21 mouse cellular contexts compared by ENCODE assay signal in the genomic region with DNA sequence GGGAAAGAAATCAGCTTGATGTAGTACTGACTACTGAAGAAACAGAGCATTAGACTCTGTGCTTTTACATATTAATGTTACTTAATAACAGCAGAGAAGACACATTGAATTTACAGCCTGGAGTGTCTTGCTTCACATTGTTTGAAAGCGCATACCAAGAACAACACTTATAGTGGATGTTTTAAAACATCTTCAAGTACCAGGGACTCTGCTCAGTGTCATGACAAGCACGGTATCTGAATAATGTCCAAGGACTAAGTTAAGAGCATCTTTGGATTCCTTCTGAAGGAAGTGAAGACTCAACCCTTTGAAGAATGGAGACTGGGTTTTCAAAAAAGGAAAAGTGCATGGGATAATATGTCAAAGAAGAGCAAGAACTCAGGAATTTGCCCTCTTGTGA.
A peak's percentile ranks its signal among the peaks of the same experiment; 100 is the strongest.
DNase-seq lines count a peak whose midpoint lies in the region; ATAC-seq and TF ChIP-seq lines count a peak whose summit lies in the region.
"Had no signal": no experiment of that assay in that cellular context is flagged by ENCODE, and none has a peak within 500 bp of the region (broad histone marks: within the 10 kb centered on the region; RNA-seq: fewer than 3 reads in every experiment).

No protein-coding gene starts in this region.

- no peak overlapping the region for H3K9ac ChIP-seq in intestine, embryonic 14.5 days (ENCODE audit: low read length)
- H3K9ac ChIP-seq in intestine, postnatal 0 days (ENCODE audit: low read depth, low read length): no peak overlapping the region
- H3K9ac ChIP-seq in intestine, embryonic 15.5 days: no peak overlapping the region
- no peak overlapping the region for H3K9ac ChIP-seq in intestine, embryonic 16.5 days (ENCODE audit: low read depth, low read length)

- H3K4me2 ChIP-seq in intestine, embryonic 14.5 days (ENCODE audit: low read length): no peak overlapping the region
- no peak overlapping the region for H3K4me2 ChIP-seq in intestine, postnatal 0 days (replicated peaks; ENCODE audit: low read depth)
- no peak overlapping the region for H3K4me2 ChIP-seq in intestine, embryonic 15.5 days (replicated peaks)
- no peak overlapping the region for H3K4me2 ChIP-seq in intestine, embryonic 16.5 days (ENCODE audit: low read depth, low read length)

- no peaks in the 10 kb centered on the region for H3K27me3 ChIP-seq in intestine, embryonic 14.5 days (replicated peaks; ENCODE audit: control insufficient read depth, insufficient read depth, low read length)
- no peaks in the 10 kb centered on the region for H3K27me3 ChIP-seq in intestine, postnatal 0 days (replicated peaks; ENCODE audit: control insufficient read depth, insufficient read depth, low read length)
- H3K27me3 ChIP-seq in intestine, embryonic 15.5 days (replicated peaks): no peaks in the 10 kb centered on the region
- H3K27me3 ChIP-seq in intestine, embryonic 16.5 days (replicated peaks; ENCODE audit: control insufficient read depth, insufficient read depth, low read length): no peaks in the 10 kb centered on the region
- H3K27me3 ChIP-seq: CH12.LX, Patski had no signal

- WGBS in intestine, embryonic 14.5 days: 41% methylated on average over 2 of the region's 2 CpGs
- 75% methylated on average over 2 of the region's 2 CpGs for WGBS in intestine, postnatal 0 days
- WGBS in intestine, embryonic 15.5 days: 38% methylated on average over 2 of the region's 2 CpGs
- WGBS in intestine, embryonic 16.5 days: 59% methylated on average over 2 of the region's 2 CpGs

- H3K4me3 ChIP-seq in intestine, embryonic 14.5 days (ENCODE audit: low read depth, low read length): no peak overlapping the region
- H3K4me3 ChIP-seq in intestine, postnatal 0 days (ENCODE audit: low read depth, low read length): no peak overlapping the region
- no peak overlapping the region for H3K4me3 ChIP-seq in intestine, embryonic 15.5 days (replicated peaks)
- H3K4me3 ChIP-seq in intestine, embryonic 16.5 days (ENCODE audit: low read length): no peak overlapping the region

- no peak for TF ChIP-seq CTCF in intestine, postnatal 0 days (IDR thresholded peaks at IDR 0.05; ENCODE audit: low read depth)

- H3K9me3 ChIP-seq in intestine, embryonic 14.5 days (ENCODE audit: control insufficient read depth, low read length): no peaks in the 10 kb centered on the region
- no peaks in the 10 kb centered on the region for H3K9me3 ChIP-seq in intestine, postnatal 0 days (ENCODE audit: control insufficient read depth)
- H3K9me3 ChIP-seq in intestine, embryonic 15.5 days: no peaks in the 10 kb centered on the region
- no peaks in the 10 kb centered on the region for H3K9me3 ChIP-seq in intestine, embryonic 16.5 days (ENCODE audit: control insufficient read depth, low read length)

- H3K4me1 ChIP-seq in intestine, embryonic 14.5 days (replicated peaks; ENCODE audit: control insufficient read depth, insufficient read depth, low read length): no peaks in the 10 kb centered on the region; the same call in 1 of the 2 replicates
- H3K4me1 ChIP-seq in intestine, postnatal 0 days (replicated peaks; ENCODE audit: control insufficient read depth, insufficient read depth, low read length): no peaks in the 10 kb centered on the region
- H3K4me1 ChIP-seq in intestine, embryonic 15.5 days (replicated peaks): no peaks in the 10 kb centered on the region
- no peaks in the 10 kb centered on the region for H3K4me1 ChIP-seq in intestine, embryonic 16.5 days (ENCODE audit: control insufficient read depth, insufficient read depth, low read length)

- DNase-seq in intestine, embryonic 14.5 days (ENCODE audit: low spot score): no peak
- no peak for DNase-seq in natural killer cell, adult 2 months (ENCODE audit: low spot score in 2 of 2)
- no peak for DNase-seq in lung, adult 18-20 months
- DNase-seq: adrenal gland, adult 2 months; adrenal gland, adult 8-10 months; adrenal gland, postnatal 10 days; adrenal gland, postnatal 14 days; adrenal gland, postnatal 25 days; adrenal gland, postnatal 36 days; B cell, adult 2 months; cerebellum, adult 11 months; cerebellum, adult 11-12 months; cerebellum, adult 18-20 months had no signal

- peak overlapping the region; percentile 27; the same call in 1 of the 2 replicates for H3K27ac ChIP-seq in intestine, embryonic 14.5 days (ENCODE audit: low read depth)
- no peak overlapping the region for H3K27ac ChIP-seq in intestine, postnatal 0 days (ENCODE audit: low read depth, low read length)
- H3K27ac ChIP-seq in intestine, embryonic 15.5 days: no peak overlapping the region
- H3K27ac ChIP-seq in intestine, embryonic 16.5 days (ENCODE audit: low read length): no peak overlapping the region

- H3K36me3 ChIP-seq in intestine, embryonic 14.5 days (ENCODE audit: control insufficient read depth, insufficient read depth, low read length): no peaks in the 10 kb centered on the region
- H3K36me3 ChIP-seq in intestine, postnatal 0 days (ENCODE audit: control insufficient read depth, insufficient read depth): no peaks in the 10 kb centered on the region
- no peaks in the 10 kb centered on the region for H3K36me3 ChIP-seq in intestine, embryonic 15.5 days
- no peaks in the 10 kb centered on the region for H3K36me3 ChIP-seq in intestine, embryonic 16.5 days (ENCODE audit: control insufficient read depth, insufficient read depth, low read length)
- H3K36me3 ChIP-seq: G1E had no signal

- ATAC-seq in intestine, embryonic 14.5 days (replicated peaks; ENCODE audit: low FRiP score, low TSS enrichment, low read depth): peak; percentile 63
- ATAC-seq in intestine, postnatal 0 days: no peak
- peak; percentile 54 for ATAC-seq in intestine, embryonic 15.5 days
- ATAC-seq in intestine, embryonic 16.5 days: peak; percentile 56; the same call in 1 of the 2 replicates
- ATAC-seq: activated CD4-positive, CD25-positive, alpha-beta regulatory T cell, adult 4 months; CD4-positive, CD25-positive, alpha-beta regulatory T cell, adult 4 months; Patski had no signal
